Mouse (Mus musculus) intestine, embryonic 15.5 days (tissue): ENCODE measurements around the gene Knop1. TPM values are rescaled to one million over a fixed set of nuclear protein-coding genes. Genes with fewer than 3 reads are reported as not detected.

Source experiments
- ATAC-seq: fragments of 200-750 bp; cut with Nextera tagmentation; 2 replicates; pipeline ENCODE4 v1.8.0; 2017; ENCODE audit warnings: moderate TSS enrichment, moderate library complexity
- H3K27ac ChIP-seq: fragments of 300-500 bp; sonication (generic); 2 replicates; pipeline ENCODE4 v1.5.1; 2015; ENCODE audit warnings: mild to moderate bottlenecking, inconsistent platforms
- H3K27me3 ChIP-seq: fragments of 300-500 bp; sonication (generic); replicated peaks from 2 replicates; pipeline ENCODE4 v1.6.1; 2015; ENCODE audit warnings: inconsistent platforms
- H3K36me3 ChIP-seq: fragments of 300-500 bp; sonication (generic); 2 replicates; pipeline ENCODE4 v1.6.1; 2015; ENCODE audit warnings: inconsistent platforms
- H3K4me1 ChIP-seq: fragments of 300-500 bp; sonication (generic); replicated peaks from 2 replicates; pipeline ENCODE4 v1.6.1; 2015; ENCODE audit warnings: inconsistent platforms
- H3K4me2 ChIP-seq: fragments of 300-500 bp; sonication (generic); replicated peaks from 2 replicates; pipeline ENCODE4 v1.6.1; 2015; ENCODE audit warnings: mild to moderate bottlenecking, inconsistent platforms
- H3K4me3 ChIP-seq: fragments of 300-500 bp; sonication (generic); replicated peaks from 2 replicates; pipeline ENCODE4 v1.5.1; 2015; ENCODE audit warnings: inconsistent platforms
- H3K9ac ChIP-seq: fragments of 300-500 bp; sonication (generic); 2 replicates; pipeline ENCODE4 v1.6.1; 2015; ENCODE audit warnings: inconsistent platforms
- H3K9me3 ChIP-seq: fragments of 300-500 bp; sonication (generic); 2 replicates; pipeline ENCODE4 v1.6.1; 2016; ENCODE audit warnings: inconsistent platforms
- WGBS: fragments of 180-500 bp; shearing (Covaris S2); methylation state at CpG from one replicate; pipeline ENCODE4 v1.1.7; 2015; 5-methylcytosine and 5-hydroxymethylcytosine counted together
- polyA plus RNA-seq: library from polyadenylated mRNA; unstranded; fragments of >200 nt; fragmentation: Nextera tagmentation; extraction: Ambion mirVana; gene quantifications from 2 replicates; pipeline ENCODE4 v1.2.1, GENCODE M21; 2015

Gene Knop1
- polyA plus RNA-seq, 1 experiment from 2014 or later, result 99.4 TPM

GRCm38 (mm10) chr7:118811407-118812106, 44.5 kb downstream of the Knop1 start:
- no peaks in the 10 kb centered on the region for H3K9me3 ChIP-seq
- H3K27ac ChIP-seq, result no peak overlapping the region
- H3K27me3 ChIP-seq, result no peaks in the 10 kb centered on the region
- 70% methylated on average over 12 of the region's 12 CpGs for WGBS
- H3K4me3 ChIP-seq, result no peak overlapping the region
- no peak for ATAC-seq
- no peak overlapping the region for H3K9ac ChIP-seq
- H3K4me2 ChIP-seq, result no peak overlapping the region
- H3K4me1 ChIP-seq, result peaks cover 6% of the 10 kb centered on the region; the same call in 1 of the 2 replicates
- 0 out of 2 replicates have a peak, but pooled peaks cover 4% of the 10 kb centered on the region for H3K36me3 ChIP-seq

- Histone ChIP-seq H3K4me3 (no peak overlapping the region), H3K9ac (no peak overlapping the region), H3K36me3 (0 out of 2 replicates have a peak, but pooled peaks cover 7% of the 10 kb centered on the region), H3K4me2 (no peak overlapping the region), H3K9me3 (no peaks in the 10 kb centered on the region), H3K27ac (peak overlapping the region; percentile 17; the same call in 1 of the 2 replicates), H3K27me3 (no peaks in the 10 kb centered on the region), H3K4me1 (peaks cover 6% of the 10 kb centered on the region; the same call in 1 of the 2 replicates)
- ATAC-seq, result peak; percentile 51
- WGBS, result 57% methylated on average over 8 of the region's 8 CpGs
Observed at GRCm38 (mm10) chr7:118807899-118808298, 48.2 kb downstream of the Knop1 start.

- 62% methylated on average over 16 of the region's 16 CpGs for WGBS
- Histone ChIP-seq H3K27ac (peak overlapping the region; percentile 15; the same call in 1 of the 2 replicates), H3K4me2 (no peak overlapping the region), H3K27me3 (no peaks in the 10 kb centered on the region), H3K9ac (no peak overlapping the region), H3K9me3 (no peaks in the 10 kb centered on the region), H3K4me1 (peaks cover 6% of the 10 kb centered on the region; the same call in 1 of the 2 replicates), H3K4me3 (no peak overlapping the region), H3K36me3 (0 out of 2 replicates have a peak, but pooled peaks cover 7% of the 10 kb centered on the region)
- no peak for ATAC-seq
Observed at GRCm38 (mm10) chr7:118806631-118807411, 49.2 kb downstream of the Knop1 start.

GRCm38 (mm10) chr7:118803425-118803824, 52.6 kb downstream of the Knop1 start:
- ATAC-seq, result 0 out of 2 replicates have a peak, but pooled peaks have one; percentile 53
- H3K27me3 ChIP-seq, result no peaks in the 10 kb centered on the region
- H3K4me2 ChIP-seq, result no peak overlapping the region
- 83% methylated on average over 8 of the region's 8 CpGs for WGBS
- H3K9me3 ChIP-seq, result no peaks in the 10 kb centered on the region
- peaks cover 6% of the 10 kb centered on the region; the same call in 1 of the 2 replicates for H3K4me1 ChIP-seq
- H3K27ac ChIP-seq, result no peak overlapping the region
- H3K4me3 ChIP-seq, result no peak overlapping the region
- peaks cover 10% of the 10 kb centered on the region; the same call in 1 of the 2 replicates for H3K36me3 ChIP-seq
- no peak overlapping the region for H3K9ac ChIP-seq

GRCm38 (mm10) chr7:118801791-118802190, 54.3 kb downstream of the Knop1 start:
- Histone ChIP-seq H3K9me3 (no peaks in the 10 kb centered on the region), H3K4me1 (peaks cover 1% of the 10 kb centered on the region; the same call in 1 of the 2 replicates), H3K27ac (no peak overlapping the region), H3K27me3 (no peaks in the 10 kb centered on the region), H3K9ac (no peak overlapping the region), H3K36me3 (peaks cover 12% of the 10 kb centered on the region; the same call in 1 of the 2 replicates), H3K4me3 (no peak overlapping the region), H3K4me2 (no peak overlapping the region)
- WGBS, result 93% methylated on average over 3 of the region's 3 CpGs
- ATAC-seq, result no peak

GRCm38 (mm10) chr7:118800112-118800734, 55.8 kb downstream of the Knop1 start:
- Histone ChIP-seq H3K36me3 (peaks cover 13% of the 10 kb centered on the region; the same call in 1 of the 2 replicates), H3K9ac (no peak overlapping the region), H3K4me2 (no peak overlapping the region), H3K9me3 (no peaks in the 10 kb centered on the region), H3K27me3 (no peaks in the 10 kb centered on the region), H3K4me1 (no peaks in the 10 kb centered on the region), H3K27ac (no peak overlapping the region), H3K4me3 (no peak overlapping the region)
- 89% methylated on average over 15 of the region's 15 CpGs for WGBS
- ATAC-seq, result no peak

- 87% methylated on average over 6 of the region's 6 CpGs for WGBS
- H3K36me3 ChIP-seq, result peaks cover 10% of the 10 kb centered on the region; the same call in 1 of the 2 replicates
- H3K4me2 ChIP-seq, result no peak overlapping the region
- H3K27ac ChIP-seq, result no peak overlapping the region
- no peaks in the 10 kb centered on the region for H3K27me3 ChIP-seq
- no peaks in the 10 kb centered on the region for H3K4me1 ChIP-seq
- H3K9me3 ChIP-seq, result no peaks in the 10 kb centered on the region
- no peak overlapping the region for H3K4me3 ChIP-seq
- H3K9ac ChIP-seq, result no peak overlapping the region
- no peak for ATAC-seq
Observed at GRCm38 (mm10) chr7:118798105-118798570, 57.9 kb downstream of the Knop1 start.

- peaks cover 10% of the 10 kb centered on the region; the same call in 1 of the 2 replicates for H3K36me3 ChIP-seq
- WGBS, result 72% methylated on average over 7 of the region's 7 CpGs
Observed at GRCm38 (mm10) chr7:118797600-118797999, 58.5 kb downstream of the Knop1 start.

GRCm38 (mm10) chr7:118796838-118797237, 59.2 kb downstream of the Knop1 start:
- Histone ChIP-seq H3K36me3 (peaks cover 10% of the 10 kb centered on the region; the same call in 1 of the 2 replicates), H3K4me2 (no peak overlapping the region), H3K9ac (no peak overlapping the region), H3K27ac (no peak overlapping the region), H3K4me3 (no peak overlapping the region), H3K9me3 (no peaks in the 10 kb centered on the region), H3K27me3 (no peaks in the 10 kb centered on the region), H3K4me1 (no peaks in the 10 kb centered on the region)
- no peak for ATAC-seq
- 93% methylated on average over 9 of the region's 9 CpGs for WGBS

More at GRCm38 (mm10) chr7:118797600-118797999, 58.5 kb downstream of the Knop1 start:
- Histone ChIP-seq H3K4me3 (no peak overlapping the region), H3K27ac (no peak overlapping the region), H3K27me3 (no peaks in the 10 kb centered on the region), H3K4me2 (no peak overlapping the region), H3K4me1 (no peaks in the 10 kb centered on the region), H3K9ac (no peak overlapping the region), H3K9me3 (no peaks in the 10 kb centered on the region)
- no peak for ATAC-seq

GRCm38 (mm10) chr7:118795779-118796178, 60.3 kb downstream of the Knop1 start:
- no peak for ATAC-seq
- Histone ChIP-seq H3K4me3 (no peak overlapping the region), H3K9me3 (no peaks in the 10 kb centered on the region), H3K4me1 (no peaks in the 10 kb centered on the region), H3K27me3 (no peaks in the 10 kb centered on the region), H3K4me2 (no peak overlapping the region), H3K9ac (no peak overlapping the region), H3K36me3 (peaks cover 13% of the 10 kb centered on the region; the same call in 1 of the 2 replicates), H3K27ac (no peak overlapping the region)
- WGBS, result 92% methylated on average over 8 of the region's 8 CpGs

GRCm38 (mm10) chr7:118793899-118794298, 62.2 kb downstream of the Knop1 start:
- peak; percentile 20; the same call in 1 of the 2 replicates for ATAC-seq
- Histone ChIP-seq H3K4me1 (no peaks in the 10 kb centered on the region), H3K4me3 (no peak overlapping the region), H3K27ac (no peak overlapping the region), H3K9me3 (no peaks in the 10 kb centered on the region), H3K9ac (no peak overlapping the region), H3K36me3 (peaks cover 13% of the 10 kb centered on the region; the same call in 1 of the 2 replicates), H3K4me2 (no peak overlapping the region), H3K27me3 (no peaks in the 10 kb centered on the region)
- 85% methylated on average over 8 of the region's 8 CpGs for WGBS
